Mouse (Mus musculus): ENCODE results near the gene Olfr1206.

Olfr1206 gene

GRCm38 (mm10) chr2:88862931-88863330, at the start of gene Olfr1206:
Gene Olfr1206, plus strand, starts transcription at chr2:88863231.
- DNase-seq (ENCODE audit: low spot score), result no peak

- no peak for DNase-seq (ENCODE audit: low spot score)
These were observed 48.8 kb upstream of the Olfr1206 start, which contains the start of gene Olfr1202 for GRCm38 (mm10) chr2:88814196-88814595. Gene Olfr1202, plus strand, starts transcription at chr2:88814496.

- DNase-seq (ENCODE audit: low spot score), result no peak
These were observed 33.6 kb upstream of the Olfr1206 start, which contains the start of gene Olfr1205 for GRCm38 (mm10) chr2:88829437-88829836. Gene Olfr1205, plus strand, starts transcription at chr2:88829737.

GRCm38 (mm10) chr2:88838477-88838876, 24.6 kb upstream of the Olfr1206 start:
- DNase-seq (ENCODE audit: low spot score), result no peak

- DNase-seq (ENCODE audit: low spot score), result no peak
These were observed 14.0 kb upstream of the Olfr1206 start, which contains the start of gene Olfr1204 for GRCm38 (mm10) chr2:88848992-88849391. Gene Olfr1204, plus strand, starts transcription at chr2:88849292.

- DNase-seq (ENCODE audit: low spot score), result no peak
These were observed 39.2 kb downstream of the Olfr1206 start, which contains the start of gene Olfr1208 for GRCm38 (mm10) chr2:88902211-88902610. Gene Olfr1208, minus strand, starts transcription at chr2:88902311.

GRCm38 (mm10) chr2:88915057-88915456, 52.0 kb downstream of the Olfr1206 start, which contains the start of gene Olfr1209:
Gene Olfr1209, minus strand, starts transcription at chr2:88915157.
- DNase-seq (ENCODE audit: low spot score), result no peak
